Mouse (Mus musculus): ENCODE data around the gene Gpr35. TPM values are rescaled to one million over a fixed set of nuclear protein-coding genes. Genes with fewer than 3 reads are reported as not detected.

The Gpr35 gene
- polyA plus RNA-seq, 1 experiment from 2014 or later = 0.55 TPM

- H3K4me2 ChIP-seq (ENCODE audit: low read length) = no peak overlapping the region
- peak; percentile 40 for ATAC-seq
- no peak overlapping the region for H3K9ac ChIP-seq (ENCODE audit: low read depth, low read length)
- no peaks in the 10 kb centered on the region for H3K9me3 ChIP-seq (ENCODE audit: control insufficient read depth, low read length)
- H3K27me3 ChIP-seq (replicated peaks; ENCODE audit: control insufficient read depth, insufficient read depth, low read length) = no peaks in the 10 kb centered on the region
- H3K4me3 ChIP-seq (ENCODE audit: low read length) = no peak overlapping the region
- H3K36me3 ChIP-seq (ENCODE audit: control insufficient read depth, insufficient read depth, low read length) = peaks cover 18% of the 10 kb centered on the region
- no peak overlapping the region for H3K27ac ChIP-seq (ENCODE audit: low read depth, low read length)
- H3K4me1 ChIP-seq (ENCODE audit: control insufficient read depth, insufficient read depth, low read depth, low read length) = no peaks in the 10 kb centered on the region
These were observed 63.8 kb downstream of the Gpr35 start for GRCm38 (mm10) chr1:93014460-93014859.

DNA sequence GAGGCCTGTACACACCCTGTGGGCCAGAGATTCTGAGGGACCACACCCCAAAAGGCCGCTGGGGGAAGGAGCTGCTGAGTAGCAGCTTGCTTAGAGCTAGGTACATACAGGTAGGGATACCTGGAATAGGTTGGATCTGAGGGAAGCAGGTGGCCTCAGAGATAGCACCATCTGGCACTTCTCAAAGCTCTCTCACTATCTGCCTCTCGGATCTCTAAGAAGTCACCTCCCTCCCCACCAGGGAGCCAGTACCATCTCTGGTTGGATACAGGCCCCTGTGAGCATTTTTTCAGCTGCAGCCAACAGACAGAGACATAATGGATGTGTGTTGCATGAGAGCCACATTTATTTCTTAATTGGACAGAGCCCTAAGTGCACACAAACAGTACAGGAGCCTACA lies 64.5 kb downstream of the Gpr35 start:
- 61% methylated on average over 2 of the region's 2 CpGs for WGBS
- Histone ChIP-seq H3K9me3 (ENCODE audit: control insufficient read depth, low read length) (no peaks in the 10 kb centered on the region), H3K9ac (ENCODE audit: low read depth, low read length) (no peak overlapping the region), H3K27ac (ENCODE audit: low read depth, low read length) (no peak overlapping the region), H3K36me3 (ENCODE audit: control insufficient read depth, insufficient read depth, low read length) (peaks cover 24% of the 10 kb centered on the region), H3K4me2 (ENCODE audit: low read length) (no peak overlapping the region), H3K4me3 (ENCODE audit: low read length) (no peak overlapping the region), H3K27me3 (replicated peaks; ENCODE audit: control insufficient read depth, insufficient read depth, low read length) (no peaks in the 10 kb centered on the region), H3K4me1 (ENCODE audit: control insufficient read depth, insufficient read depth, low read depth, low read length) (no peaks in the 10 kb centered on the region)
- ATAC-seq = 0 out of 2 replicates have a peak, but pooled peaks have one; percentile 8

DNA sequence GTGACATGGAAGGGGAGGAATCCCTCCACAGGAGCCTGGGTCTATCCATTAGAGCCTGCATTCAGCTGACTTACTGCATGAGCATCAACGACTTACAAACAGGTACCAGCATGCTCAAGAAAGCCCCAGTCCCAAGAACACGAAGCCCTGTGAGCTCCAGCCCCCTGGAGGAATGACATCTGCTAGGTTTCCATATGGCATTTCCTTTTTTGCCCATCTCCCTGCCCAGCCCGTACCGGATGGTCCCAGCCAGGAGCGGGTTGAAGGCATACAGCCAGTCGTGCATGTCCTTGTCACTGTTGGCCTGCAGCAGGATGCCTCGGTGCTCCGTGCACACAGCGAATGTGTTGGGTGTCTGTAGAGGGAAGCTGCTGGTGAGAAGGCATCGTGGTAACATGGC lies 68.1 kb downstream of the Gpr35 start:
- Histone ChIP-seq H3K9ac (ENCODE audit: low read depth, low read length) (no peak overlapping the region), H3K4me3 (ENCODE audit: low read length) (no peak overlapping the region), H3K36me3 (ENCODE audit: control insufficient read depth, insufficient read depth, low read length) (peaks cover 53% of the 10 kb centered on the region), H3K27me3 (replicated peaks; ENCODE audit: control insufficient read depth, insufficient read depth, low read length) (no peaks in the 10 kb centered on the region), H3K4me2 (ENCODE audit: low read length) (no peak overlapping the region), H3K4me1 (ENCODE audit: control insufficient read depth, insufficient read depth, low read depth, low read length) (no peaks in the 10 kb centered on the region), H3K27ac (ENCODE audit: low read depth, low read length) (no peak overlapping the region), H3K9me3 (ENCODE audit: control insufficient read depth, low read length) (no peaks in the 10 kb centered on the region)
- WGBS = 88% methylated on average over 10 of the region's 10 CpGs
- no peak for ATAC-seq

GRCm38 (mm10) chr1:93020602-93021001 lies 69.9 kb downstream of the Gpr35 start:
- no peak for ATAC-seq
- Histone ChIP-seq H3K36me3 (ENCODE audit: control insufficient read depth, insufficient read depth, low read length) (peaks cover 67% of the 10 kb centered on the region), H3K4me3 (ENCODE audit: low read length) (no peak overlapping the region), H3K4me2 (ENCODE audit: low read length) (no peak overlapping the region), H3K9me3 (ENCODE audit: control insufficient read depth, low read length) (no peaks in the 10 kb centered on the region), H3K4me1 (ENCODE audit: control insufficient read depth, insufficient read depth, low read depth, low read length) (no peaks in the 10 kb centered on the region), H3K9ac (ENCODE audit: low read depth, low read length) (no peak overlapping the region), H3K27me3 (replicated peaks; ENCODE audit: control insufficient read depth, insufficient read depth, low read length) (no peaks in the 10 kb centered on the region), H3K27ac (ENCODE audit: low read depth, low read length) (no peak overlapping the region)
- WGBS = 83% methylated on average over 4 of the region's 4 CpGs

- H3K36me3 ChIP-seq (ENCODE audit: control insufficient read depth, insufficient read depth, low read length) = peaks cover 71% of the 10 kb centered on the region
- H3K9me3 ChIP-seq (ENCODE audit: control insufficient read depth, low read length) = no peaks in the 10 kb centered on the region
- no peak overlapping the region for H3K27ac ChIP-seq (ENCODE audit: low read depth, low read length)
- no peaks in the 10 kb centered on the region for H3K27me3 ChIP-seq (replicated peaks; ENCODE audit: control insufficient read depth, insufficient read depth, low read length)
- WGBS = 85% methylated on average over 8 of the region's 8 CpGs
- ATAC-seq = peak; percentile 4; the same call in 1 of the 2 replicates
- H3K9ac ChIP-seq (ENCODE audit: low read depth, low read length) = no peak overlapping the region
- H3K4me2 ChIP-seq (ENCODE audit: low read length) = no peak overlapping the region
- H3K4me1 ChIP-seq (ENCODE audit: control insufficient read depth, insufficient read depth, low read depth, low read length) = no peaks in the 10 kb centered on the region
- no peak overlapping the region for H3K4me3 ChIP-seq (ENCODE audit: low read length)
These were observed 75.9 kb downstream of the Gpr35 start for GRCm38 (mm10) chr1:93026600-93026999.

DNA sequence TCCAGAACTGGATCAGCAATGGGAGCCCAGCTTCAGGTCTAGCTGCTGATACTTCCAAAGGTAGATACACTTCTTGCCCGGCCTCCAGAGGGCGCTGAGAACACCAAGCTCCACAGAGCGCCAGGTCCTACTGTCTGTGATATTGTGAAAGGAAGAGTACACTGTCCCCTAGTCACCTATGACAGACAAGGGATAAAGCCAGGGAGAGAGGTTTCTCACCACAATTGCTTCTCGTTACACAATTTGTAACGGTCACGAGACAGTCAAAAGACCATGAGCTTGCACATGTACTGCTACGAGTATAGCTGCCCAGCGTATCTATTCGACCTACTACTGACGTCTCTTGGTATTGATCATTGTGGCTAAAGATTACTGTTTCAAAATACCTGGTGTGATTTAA lies 78.7 kb downstream of the Gpr35 start:
- no peak overlapping the region for H3K4me3 ChIP-seq (ENCODE audit: low read length)
- H3K27me3 ChIP-seq (replicated peaks; ENCODE audit: control insufficient read depth, insufficient read depth, low read length) = no peaks in the 10 kb centered on the region
- H3K36me3 ChIP-seq (ENCODE audit: control insufficient read depth, insufficient read depth, low read length) = peaks cover 59% of the 10 kb centered on the region
- H3K4me1 ChIP-seq (ENCODE audit: control insufficient read depth, insufficient read depth, low read depth, low read length) = no peaks in the 10 kb centered on the region
- no peak for ATAC-seq
- WGBS = 95% methylated on average over 10 of the region's 10 CpGs
- no peak overlapping the region for H3K27ac ChIP-seq (ENCODE audit: low read depth, low read length)
- no peak overlapping the region for H3K4me2 ChIP-seq (ENCODE audit: low read length)
- no peaks in the 10 kb centered on the region for H3K9me3 ChIP-seq (ENCODE audit: control insufficient read depth, low read length)
- no peak overlapping the region for H3K9ac ChIP-seq (ENCODE audit: low read depth, low read length)

- Histone ChIP-seq H3K27me3 (replicated peaks; ENCODE audit: control insufficient read depth, insufficient read depth, low read length) (no peaks in the 10 kb centered on the region), H3K4me2 (ENCODE audit: low read length) (no peak overlapping the region), H3K9ac (ENCODE audit: low read depth, low read length) (no peak overlapping the region), H3K4me1 (ENCODE audit: control insufficient read depth, insufficient read depth, low read depth, low read length) (no peaks in the 10 kb centered on the region), H3K36me3 (ENCODE audit: control insufficient read depth, insufficient read depth, low read length) (peaks cover 60% of the 10 kb centered on the region), H3K9me3 (ENCODE audit: control insufficient read depth, low read length) (no peaks in the 10 kb centered on the region), H3K27ac (ENCODE audit: low read depth, low read length) (no peak overlapping the region), H3K4me3 (ENCODE audit: low read length) (no peak overlapping the region)
- 72% methylated on average over 2 of the region's 2 CpGs for WGBS
- no peak for ATAC-seq
These were observed 79.4 kb downstream of the Gpr35 start for GRCm38 (mm10) chr1:93030060-93030459.

- no peak overlapping the region for H3K4me2 ChIP-seq (ENCODE audit: low read length)
- 96% methylated on average over 3 of the region's 3 CpGs for WGBS
- no peak for ATAC-seq
- H3K4me3 ChIP-seq (ENCODE audit: low read length) = no peak overlapping the region
- no peaks in the 10 kb centered on the region for H3K27me3 ChIP-seq (replicated peaks; ENCODE audit: control insufficient read depth, insufficient read depth, low read length)
- no peaks in the 10 kb centered on the region for H3K4me1 ChIP-seq (ENCODE audit: control insufficient read depth, insufficient read depth, low read depth, low read length)
- H3K9ac ChIP-seq (ENCODE audit: low read depth, low read length) = no peak overlapping the region
- H3K36me3 ChIP-seq (ENCODE audit: control insufficient read depth, insufficient read depth, low read length) = peaks cover 60% of the 10 kb centered on the region
- no peak overlapping the region for H3K27ac ChIP-seq (ENCODE audit: low read depth, low read length)
- H3K9me3 ChIP-seq (ENCODE audit: control insufficient read depth, low read length) = no peaks in the 10 kb centered on the region
These were observed 80.5 kb downstream of the Gpr35 start for GRCm38 (mm10) chr1:93031199-93031598.

DNA sequence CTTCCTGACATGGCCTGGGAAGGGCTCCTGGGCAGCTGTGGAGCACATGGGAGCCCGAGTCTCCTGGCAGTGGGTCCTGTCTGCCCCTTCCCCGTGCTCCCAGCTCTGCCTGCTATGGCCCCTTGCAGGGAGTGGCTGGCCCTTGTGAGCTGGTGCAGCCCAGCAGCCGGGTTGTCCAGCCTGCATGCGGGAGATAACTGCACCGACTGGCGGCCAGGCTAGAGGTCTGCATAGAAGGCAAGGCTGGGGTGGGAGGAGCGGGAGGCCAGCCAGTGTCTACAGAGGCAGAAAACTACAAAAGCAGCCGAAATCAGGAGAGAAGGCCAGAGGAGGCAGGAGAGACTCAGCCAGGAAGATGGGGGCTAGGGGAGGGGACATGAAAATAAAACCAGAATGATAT lies 83.3 kb downstream of the Gpr35 start:
- Histone ChIP-seq H3K4me2 (ENCODE audit: low read length) (no peak overlapping the region), H3K36me3 (ENCODE audit: control insufficient read depth, insufficient read depth, low read length) (peaks cover 66% of the 10 kb centered on the region), H3K27ac (ENCODE audit: low read depth, low read length) (no peak overlapping the region), H3K4me3 (ENCODE audit: low read length) (no peak overlapping the region), H3K27me3 (replicated peaks; ENCODE audit: control insufficient read depth, insufficient read depth, low read length) (no peaks in the 10 kb centered on the region), H3K9me3 (ENCODE audit: control insufficient read depth, low read length) (no peaks in the 10 kb centered on the region), H3K4me1 (ENCODE audit: control insufficient read depth, insufficient read depth, low read depth, low read length) (no peaks in the 10 kb centered on the region), H3K9ac (ENCODE audit: low read depth, low read length) (no peak overlapping the region)
- ATAC-seq = no peak
- WGBS = 62% methylated on average over 8 of the region's 8 CpGs

DNA sequence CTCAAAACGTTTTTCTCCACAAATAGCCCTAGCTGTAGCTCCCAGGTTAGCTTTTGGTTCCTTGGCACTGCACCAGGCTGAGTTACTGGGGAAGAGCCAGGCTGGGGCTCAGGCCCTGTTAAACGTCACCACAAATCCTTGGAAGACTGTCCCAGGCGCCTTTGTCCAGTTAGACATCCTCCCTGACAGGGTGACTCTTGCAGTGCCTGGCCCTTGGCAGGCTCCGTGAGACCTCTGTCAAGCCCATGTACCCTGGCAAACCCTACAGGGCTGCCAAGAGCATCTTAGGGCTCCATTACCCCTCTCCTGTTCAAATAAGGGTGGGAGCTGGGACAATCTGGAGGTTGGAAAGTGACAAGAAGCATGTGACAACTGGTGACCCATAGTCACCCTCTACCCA lies 85.3 kb downstream of the Gpr35 start:
- Histone ChIP-seq H3K9me3 (ENCODE audit: control insufficient read depth, low read length) (no peaks in the 10 kb centered on the region), H3K4me2 (ENCODE audit: low read length) (no peak overlapping the region), H3K4me3 (ENCODE audit: low read length) (no peak overlapping the region), H3K27ac (ENCODE audit: low read depth, low read length) (no peak overlapping the region), H3K27me3 (replicated peaks; ENCODE audit: control insufficient read depth, insufficient read depth, low read length) (no peaks in the 10 kb centered on the region), H3K36me3 (ENCODE audit: control insufficient read depth, insufficient read depth, low read length) (peaks cover 78% of the 10 kb centered on the region), H3K4me1 (ENCODE audit: control insufficient read depth, insufficient read depth, low read depth, low read length) (no peaks in the 10 kb centered on the region), H3K9ac (ENCODE audit: low read depth, low read length) (no peak overlapping the region)
- 72% methylated on average over 4 of the region's 4 CpGs for WGBS
- ATAC-seq = peak; percentile 53
